Mouse (Mus musculus): ENCODE measurements at regions not wholly inside any gene's neighbourhood (a gene's known extent, or its start where the extent isn't known, plus 50 kb on each side); places are given as distances from the start of the nearest gene placed in this dataset.
A peak's percentile ranks its signal among the peaks of the same experiment; 100 is the strongest.

GRCm38 (mm10) chr1:71816306-71816705, 163.3 kb upstream of the Fn1 start:
- no peak for DNase-seq

- DNase-seq, result no peak
Measured at GRCm38 (mm10) chr1:71814141-71814540, 161.1 kb upstream of the Fn1 start.

- DNase-seq, result no peak
Measured at GRCm38 (mm10) chr1:71812171-71812695, 159.2 kb upstream of the Fn1 start.

- DNase-seq, result no peak
Measured at GRCm38 (mm10) chr1:71811196-71811788, 158.3 kb upstream of the Fn1 start.

- DNase-seq, result no peak
Measured at GRCm38 (mm10) chr1:71808005-71808404, 155.0 kb upstream of the Fn1 start.

- no peak for DNase-seq
Measured at GRCm38 (mm10) chr1:71807586-71807985, 154.6 kb upstream of the Fn1 start.

- no peak for DNase-seq
Measured at GRCm38 (mm10) chr1:71801283-71802066, 148.5 kb upstream of the Fn1 start.

GRCm38 (mm10) chr1:71800581-71800980, 147.6 kb upstream of the Fn1 start:
- no peak for DNase-seq

GRCm38 (mm10) chr1:71798636-71799035, 145.6 kb upstream of the Fn1 start:
- DNase-seq, result no peak

- no peak for DNase-seq
Measured at GRCm38 (mm10) chr1:71788408-71788807, 135.4 kb upstream of the Fn1 start.

- DNase-seq, result no peak
Measured at GRCm38 (mm10) chr1:71784880-71785279, 131.9 kb upstream of the Fn1 start.

- no peak for DNase-seq
Measured at GRCm38 (mm10) chr1:71778292-71778691, 125.3 kb upstream of the Fn1 start.

GRCm38 (mm10) chr1:71775865-71776501, 123.0 kb upstream of the Fn1 start:
- no peak for DNase-seq

GRCm38 (mm10) chr1:71772526-71772925, 119.5 kb upstream of the Fn1 start:
- no peak for DNase-seq

- no peak for DNase-seq
Measured at GRCm38 (mm10) chr1:71771798-71772197, 118.8 kb upstream of the Fn1 start.

- no peak for DNase-seq
Measured at GRCm38 (mm10) chr1:71769595-71769994, 116.6 kb upstream of the Fn1 start.

- peak; percentile 8 for DNase-seq
Measured at GRCm38 (mm10) chr1:71767705-71768104, 114.7 kb upstream of the Fn1 start.

GRCm38 (mm10) chr1:71767076-71767475, 114.1 kb upstream of the Fn1 start:
- DNase-seq, result peak; percentile 7

GRCm38 (mm10) chr1:71764951-71765350, 112.0 kb upstream of the Fn1 start:
- DNase-seq, result no peak

GRCm38 (mm10) chr1:71763530-71763929, 110.5 kb upstream of the Fn1 start:
- DNase-seq, result peak; percentile 2

GRCm38 (mm10) chr1:71760342-71760741, 107.3 kb upstream of the Fn1 start:
- no peak for DNase-seq

GRCm38 (mm10) chr1:71757236-71757635, 104.2 kb upstream of the Fn1 start:
- no peak for DNase-seq

- no peak for DNase-seq
Measured at GRCm38 (mm10) chr1:71756159-71756558, 103.2 kb upstream of the Fn1 start.

GRCm38 (mm10) chr1:71755435-71755834, 102.4 kb upstream of the Fn1 start:
- DNase-seq, result no peak
